Mouse (Mus musculus) forebrain, embryonic 16.5 days (tissue): ENCODE results near the gene Nlrp1a. TPM values are rescaled to one million over a fixed set of nuclear protein-coding genes. Genes with fewer than 3 reads are reported as not detected.

Source experiments
- ATAC-seq: fragments of 200-750 bp; cut with Nextera tagmentation; 2 replicates; pipeline ENCODE4 v1.8.0; 2017; ENCODE audit warnings: mild to moderate bottlenecking, moderate library complexity
- H3K27ac ChIP-seq: fragments of 300-500 bp; sonication (generic); 2 replicates; pipeline ENCODE4 v1.5.1; 2014; ENCODE audit warnings: low read length, control low read depth
- H3K27me3 ChIP-seq: fragments of 300-500 bp; sonication (generic); replicated peaks from 2 replicates; pipeline ENCODE4 v1.6.1; 2014; ENCODE audit warnings: low read length; ENCODE audit not compliant: control insufficient read depth, insufficient read depth
- H3K36me3 ChIP-seq: fragments of 300-500 bp; sonication (generic); 2 replicates; pipeline ENCODE4 v1.6.1; 2014; ENCODE audit not compliant: control insufficient read depth, insufficient read depth
- H3K4me1 ChIP-seq: fragments of 300-500 bp; sonication (generic); replicated peaks from 2 replicates; pipeline ENCODE4 v1.6.1; 2014; ENCODE audit warnings: low read length; ENCODE audit not compliant: control insufficient read depth, insufficient read depth
- H3K4me2 ChIP-seq: fragments of 300-500 bp; sonication (generic); 2 replicates; pipeline ENCODE4 v1.6.1; 2014; ENCODE audit warnings: mild to moderate bottlenecking, low read length, control low read depth
- H3K4me3 ChIP-seq: fragments of 300-500 bp; sonication (generic); replicated peaks from 2 replicates; pipeline ENCODE4 v1.5.1; 2014; ENCODE audit warnings: mild to moderate bottlenecking, low read length, control low read depth
- H3K9ac ChIP-seq: fragments of 300-500 bp; sonication (generic); replicated peaks from 2 replicates; pipeline ENCODE4 v1.6.1; 2014; ENCODE audit warnings: low read depth, low read length, control low read depth
- H3K9me3 ChIP-seq: fragments of 300-500 bp; sonication (generic); 2 replicates; pipeline ENCODE4 v1.6.1; 2016; ENCODE audit warnings: low read length; ENCODE audit not compliant: control insufficient read depth
- WGBS: fragments of 180-500 bp; shearing (Covaris S2); extraction: QIAGEN DNeasy Blood & Tissue Kit; methylation state at CpG from one replicate; pipeline ENCODE4 v1.1.7; 2014; 5-methylcytosine and 5-hydroxymethylcytosine counted together
- polyA plus RNA-seq: library from polyadenylated mRNA; unstranded; fragments of >200 nt; fragmentation: Nextera tagmentation; extraction: Ambion mirVana; gene quantifications from 2 replicates; pipeline ENCODE4 v1.2.1, GENCODE M21; 2015

Gene Nlrp1a
- polyA plus RNA-seq, 1 experiment from 2014 or later, result 0.08 TPM

- H3K9me3 ChIP-seq, result peaks cover 4% of the 10 kb centered on the region; the same call in 1 of the 2 replicates
- no peaks in the 10 kb centered on the region for H3K4me1 ChIP-seq
- no peaks in the 10 kb centered on the region for H3K36me3 ChIP-seq
- ATAC-seq, result no peak
- no peak overlapping the region for H3K27ac ChIP-seq
- no peaks in the 10 kb centered on the region for H3K27me3 ChIP-seq
- H3K4me2 ChIP-seq, result no peak overlapping the region
- H3K4me3 ChIP-seq, result no peak overlapping the region
- no peak overlapping the region for H3K9ac ChIP-seq
- WGBS, result 67% methylated on average over 1 of the region's 1 CpGs
Measured at GRCm38 (mm10) chr11:71076342-71076741, 68.2 kb downstream of the Nlrp1a start.

GRCm38 (mm10) chr11:71052554-71052953 is 92.0 kb downstream of the Nlrp1a start:
- no peak overlapping the region for H3K4me3 ChIP-seq
- ATAC-seq, result 0 out of 2 replicates have a peak, but pooled peaks have one; percentile 52
- no peak overlapping the region for H3K27ac ChIP-seq
- no peaks in the 10 kb centered on the region for H3K4me1 ChIP-seq
- no peak overlapping the region for H3K9ac ChIP-seq
- H3K9me3 ChIP-seq, result no peaks in the 10 kb centered on the region
- no peaks in the 10 kb centered on the region for H3K36me3 ChIP-seq
- H3K4me2 ChIP-seq, result no peak overlapping the region
- H3K27me3 ChIP-seq, result no peaks in the 10 kb centered on the region
- WGBS, result 4% methylated on average over 1 of the region's 1 CpGs

Other genes with a start within 250 kb of the Nlrp1a start
- gene Nup88, start 174.7 kb downstream of the Nlrp1a start, polyA plus RNA-seq, result 150 and 157 TPM in 2 replicates
- 79.9 and 87.0 TPM in 2 replicates for gene Rpain, start 174.5 kb downstream of the Nlrp1a start, polyA plus RNA-seq
- 189 and 203 TPM in 2 replicates for gene C1qbp, start 161.7 kb downstream of the Nlrp1a start, polyA plus RNA-seq
- 19.4 and 20.9 TPM in 2 replicates for gene Dhx33, start 140.3 kb downstream of the Nlrp1a start, polyA plus RNA-seq
- 41.4 and 46.2 TPM in 2 replicates for gene Mis12, start 125.1 kb downstream of the Nlrp1a start, polyA plus RNA-seq
- gene Derl2, start 124.9 kb downstream of the Nlrp1a start, polyA plus RNA-seq, result 36.8 and 39.9 TPM in 2 replicates
- gene 6330403K07Rik, start 111.2 kb downstream of the Nlrp1a start, polyA plus RNA-seq, result 622 and 653 TPM in 2 replicates
- gene Nlrp1b, start 86.0 kb upstream of the Nlrp1a start, polyA plus RNA-seq, result not detected in 2 replicates